Mouse (Mus musculus) megakaryocyte, adult 5-6 weeks (primary cell): ENCODE results near the gene Ccdc141. TPM values are rescaled to one million over a fixed set of nuclear protein-coding genes. Genes with fewer than 3 reads are reported as not detected.
A peak's percentile ranks its signal among the peaks of the same experiment; 100 is the strongest.

Experiments used
- ATAC-seq: 2 replicates; pipeline ENCODE4 v1.8.0; 2016; ENCODE audit warnings: mild to moderate bottlenecking, inconsistent platforms; ENCODE audit not compliant: poor library complexity, severe bottlenecking
- total RNA-seq, 2 experiments: library from RNA; stranded (forward) in 1 of 2; stranded (reverse) in 1 of 2; fragments of 153-499, 151-499 nt in 1 of 2; fragments of 221-1000, 200-1000 nt in 1 of 2; gene quantifications; 2 replicates each; pipeline versions ENCODE4 v1.2.3 to v1.2.4; 2015 to 2017

The Ccdc141 gene
- total RNA-seq, 2 experiments from 2014 or later = 0.07 TPM

GRCm38 (mm10) chr2:77175411-77175810 lies 5.0 kb upstream of the Ccdc141 start:
- no peak for ATAC-seq

DNA sequence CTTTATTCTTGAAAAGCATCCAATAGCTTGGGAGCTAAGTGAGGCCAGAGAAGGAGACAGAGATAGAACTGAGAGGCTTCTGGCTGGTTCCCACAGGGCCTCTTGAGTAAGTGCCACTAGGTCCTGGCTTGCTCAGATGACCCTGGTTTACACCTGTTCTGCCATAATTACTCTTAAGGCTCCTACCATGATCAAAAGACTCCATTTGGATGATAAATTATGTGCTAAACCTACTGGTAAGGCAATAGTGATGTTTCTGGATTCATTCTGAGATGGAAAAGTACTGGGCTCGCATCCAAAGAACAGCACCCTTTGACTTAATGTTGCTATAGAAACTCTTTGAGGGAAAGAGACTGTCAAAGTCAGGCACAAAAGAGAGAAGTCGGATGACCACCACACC lies 3.9 kb upstream of the Ccdc141 start:
- ATAC-seq = no peak

- no peak for ATAC-seq
Observed at GRCm38 (mm10) chr2:77173821-77174220, 3.4 kb upstream of the Ccdc141 start.

- no peak for ATAC-seq
Observed at GRCm38 (mm10) chr2:77173366-77173765, 2.9 kb upstream of the Ccdc141 start.

DNA sequence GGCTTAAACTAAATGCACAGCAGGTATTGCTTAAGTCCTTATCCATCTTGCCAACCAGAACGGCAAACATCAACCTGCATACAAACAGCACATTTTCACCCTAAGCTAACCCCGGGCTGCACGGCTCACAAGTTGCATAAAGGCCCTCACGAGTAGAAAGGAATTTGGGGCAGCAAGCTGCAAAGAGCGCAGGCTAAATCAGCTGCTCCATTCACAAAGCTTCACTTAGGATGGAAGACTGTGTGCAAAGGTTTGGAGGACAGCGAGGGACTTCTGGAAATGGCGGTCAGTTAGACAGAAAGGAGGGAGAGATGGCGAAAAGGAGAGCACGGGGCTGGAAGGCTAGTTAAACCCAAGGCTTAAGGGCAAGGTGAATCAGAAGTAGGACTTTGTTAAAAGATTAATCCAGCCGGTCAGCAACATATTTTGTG lies 1.8 kb upstream of the Ccdc141 start:
- ATAC-seq = no peak

DNA sequence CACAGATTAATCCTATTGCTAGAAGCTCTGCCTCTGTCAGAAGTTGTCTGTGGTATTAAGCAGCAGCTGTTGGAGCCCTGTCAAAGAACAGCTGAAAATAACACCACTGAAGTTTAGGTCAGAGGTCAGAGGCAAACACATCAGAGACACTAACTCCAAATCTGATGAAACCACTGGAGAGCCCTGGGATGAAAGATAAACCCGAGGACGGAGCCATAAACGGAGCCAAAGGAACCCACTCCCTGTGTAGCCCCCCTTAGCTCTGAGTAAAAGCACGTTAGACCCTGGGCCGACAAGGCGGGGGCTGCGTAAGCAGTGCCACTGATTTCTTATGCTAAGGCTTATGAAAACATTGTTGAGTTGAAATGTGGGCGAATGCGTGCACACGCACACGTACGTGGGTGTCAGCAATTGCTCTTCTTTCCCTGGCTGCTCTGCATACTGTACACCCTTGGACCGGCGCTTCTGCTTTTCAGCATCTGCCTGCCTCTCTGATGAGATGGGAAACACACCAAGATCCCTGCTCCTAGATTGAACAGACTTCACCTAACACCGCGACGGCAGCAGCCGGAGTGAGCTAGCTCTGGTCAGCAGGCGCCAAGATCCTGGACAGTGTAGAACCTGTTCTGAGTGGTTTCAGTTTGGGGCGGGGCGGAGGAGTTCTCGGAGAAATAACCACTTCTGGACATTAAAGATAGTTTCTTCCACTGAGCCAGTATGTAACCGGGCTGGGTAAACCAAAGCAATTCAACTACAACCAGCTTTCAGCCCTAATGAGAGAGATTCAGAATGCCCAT lies 1.2 kb upstream of the Ccdc141 start:
- ATAC-seq = no peak

- ATAC-seq = peak; percentile 76
Observed at GRCm38 (mm10) chr2:77169916-77170632, 362 bp downstream of the Ccdc141 start.

DNA sequence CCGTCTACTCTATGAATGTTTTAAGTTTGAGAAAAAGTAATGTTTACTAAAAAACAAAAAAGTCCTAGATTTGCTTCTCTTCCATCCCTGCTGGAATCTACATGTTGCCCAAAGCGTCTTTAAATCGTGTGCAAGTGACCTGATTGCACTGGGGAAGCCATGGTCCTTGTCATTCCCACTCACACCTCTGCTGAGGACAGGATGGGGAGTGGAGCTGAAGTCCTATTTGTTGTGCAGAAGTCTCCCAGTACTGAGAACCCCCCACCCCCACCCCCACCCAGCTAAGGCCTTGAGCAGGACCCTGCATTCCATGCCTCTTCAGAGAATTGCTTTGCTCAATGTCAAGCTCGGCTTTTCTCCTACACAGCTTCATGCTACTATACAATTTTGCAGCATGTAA lies 1.2 kb downstream of the Ccdc141 start:
- ATAC-seq = no peak

DNA sequence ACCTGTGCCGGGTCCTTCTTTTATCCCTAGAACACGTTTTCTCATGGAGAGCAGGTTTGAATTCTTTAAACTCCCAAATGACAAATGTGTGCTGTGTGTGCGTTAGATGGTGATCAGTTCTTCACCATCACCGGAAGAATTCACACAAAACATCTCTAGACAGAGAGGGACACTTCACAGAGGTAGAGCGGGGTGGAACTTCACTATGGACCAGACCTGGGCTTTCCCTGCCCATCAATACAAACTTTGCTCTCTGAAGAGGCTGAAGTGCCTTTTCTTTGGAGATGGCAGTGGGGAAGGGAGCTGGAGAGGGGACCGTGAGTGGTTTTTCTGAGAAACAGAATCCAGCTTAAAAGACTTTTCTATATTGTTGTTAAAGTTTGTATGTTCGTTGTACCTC lies 1.7 kb downstream of the Ccdc141 start:
- ATAC-seq = no peak

- no peak for ATAC-seq
Observed at GRCm38 (mm10) chr2:77168081-77168685, 2.3 kb downstream of the Ccdc141 start.

DNA sequence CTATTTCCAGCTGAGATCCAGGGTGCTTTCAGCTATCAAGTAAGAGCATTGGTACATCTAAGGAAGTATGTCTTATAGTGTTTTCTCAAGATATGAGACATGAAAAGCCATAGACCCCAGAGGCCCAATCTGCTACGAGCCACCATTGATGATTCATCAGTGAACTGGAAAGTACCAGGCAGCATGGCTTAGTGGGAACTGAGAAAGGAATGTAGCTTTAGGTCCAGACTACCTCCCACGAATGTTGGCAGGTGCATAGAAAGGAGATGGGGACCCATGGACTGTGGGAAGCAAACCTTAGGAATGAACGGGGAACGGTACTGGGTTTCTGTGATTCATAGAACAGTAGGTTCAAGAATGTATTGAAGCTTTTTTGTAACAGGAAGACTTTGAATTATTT lies 4.1 kb downstream of the Ccdc141 start:
- ATAC-seq = no peak

- ATAC-seq = no peak
Observed at GRCm38 (mm10) chr2:77164662-77165061, 5.8 kb downstream of the Ccdc141 start.

- ATAC-seq = no peak
Observed at GRCm38 (mm10) chr2:77163381-77163780, 7.1 kb downstream of the Ccdc141 start.

GRCm38 (mm10) chr2:77162135-77162534 lies 8.3 kb downstream of the Ccdc141 start:
- ATAC-seq = no peak

DNA sequence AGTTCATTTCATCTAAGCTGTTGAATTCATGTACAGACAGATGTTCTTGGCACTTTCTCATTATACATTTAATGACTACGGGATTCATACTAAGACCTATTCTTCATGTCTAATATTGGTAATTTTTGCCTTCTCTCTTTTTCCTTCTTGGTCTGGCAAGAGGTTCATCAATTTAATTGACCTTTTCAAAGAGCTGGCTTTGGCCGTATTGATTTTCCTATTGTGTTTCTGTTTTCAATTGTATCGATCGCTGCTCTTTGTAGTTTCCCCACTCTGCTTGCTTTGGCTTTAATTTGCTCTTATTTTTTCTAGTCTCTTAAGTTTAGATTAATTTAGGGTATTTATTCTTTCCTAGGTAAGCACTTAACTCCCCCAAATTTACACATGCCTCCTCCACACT lies 12.9 kb downstream of the Ccdc141 start:
- ATAC-seq = no peak

DNA sequence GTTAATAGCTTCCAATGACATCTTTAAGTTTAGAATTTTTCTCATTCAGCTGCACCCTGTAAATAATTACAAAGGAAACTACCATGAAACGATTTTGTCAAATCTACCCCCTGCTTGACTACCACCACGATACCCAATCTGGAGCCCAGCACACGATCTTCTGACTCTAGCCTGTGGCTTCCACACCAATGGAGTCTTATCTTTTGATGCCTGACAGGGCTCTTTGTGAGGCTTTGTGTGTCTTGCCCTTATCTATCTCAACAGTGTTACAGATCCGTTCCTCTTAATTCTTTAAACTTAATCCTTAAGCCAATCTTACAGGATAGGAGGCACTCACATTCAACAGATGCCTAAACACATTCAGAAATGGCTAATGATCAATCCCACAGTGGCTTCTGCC lies 16.4 kb downstream of the Ccdc141 start:
- no peak for ATAC-seq

DNA sequence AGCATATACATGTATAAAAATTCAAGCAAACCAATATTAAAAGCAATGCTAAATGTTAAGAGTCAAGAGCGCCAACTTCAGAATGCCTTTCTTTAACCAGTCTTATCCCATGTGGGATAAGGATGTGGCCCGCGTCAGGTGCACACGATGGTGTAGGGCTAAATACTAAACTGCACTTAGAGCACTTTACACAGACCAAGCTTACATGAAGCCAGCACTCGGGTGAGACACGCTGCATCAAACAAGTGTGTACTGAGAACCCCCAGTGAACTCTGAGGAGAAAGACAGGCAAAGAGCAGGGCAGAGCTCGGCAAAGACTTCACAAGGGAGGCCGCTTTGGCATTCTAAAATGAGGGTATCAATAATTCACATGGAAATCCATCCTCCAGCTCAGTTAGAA lies 19.2 kb downstream of the Ccdc141 start:
- no peak for ATAC-seq

GRCm38 (mm10) chr2:77149576-77149975 lies 20.9 kb downstream of the Ccdc141 start:
- no peak for ATAC-seq

DNA sequence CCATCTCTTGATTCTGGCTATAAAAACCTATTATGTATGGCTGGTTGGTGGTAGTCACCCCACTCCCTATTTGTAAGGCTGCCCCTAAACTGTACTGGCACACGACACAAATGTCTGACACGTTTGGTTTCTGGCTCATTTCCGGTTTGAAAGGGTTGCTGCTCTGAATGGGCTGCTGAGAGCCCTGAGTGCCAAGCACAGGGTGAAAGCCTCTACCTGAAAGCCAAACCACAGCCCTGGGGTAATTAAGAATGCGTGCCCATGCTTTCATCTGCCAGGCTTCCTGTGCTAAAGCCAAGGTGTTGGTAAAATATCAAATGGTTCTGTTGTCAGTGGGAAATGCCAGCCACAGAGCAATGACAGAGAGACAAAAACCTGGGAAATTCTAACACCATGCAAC lies 22.2 kb downstream of the Ccdc141 start:
- ATAC-seq = no peak

- no peak for ATAC-seq
Observed at GRCm38 (mm10) chr2:77146968-77147367, 23.5 kb downstream of the Ccdc141 start.

DNA sequence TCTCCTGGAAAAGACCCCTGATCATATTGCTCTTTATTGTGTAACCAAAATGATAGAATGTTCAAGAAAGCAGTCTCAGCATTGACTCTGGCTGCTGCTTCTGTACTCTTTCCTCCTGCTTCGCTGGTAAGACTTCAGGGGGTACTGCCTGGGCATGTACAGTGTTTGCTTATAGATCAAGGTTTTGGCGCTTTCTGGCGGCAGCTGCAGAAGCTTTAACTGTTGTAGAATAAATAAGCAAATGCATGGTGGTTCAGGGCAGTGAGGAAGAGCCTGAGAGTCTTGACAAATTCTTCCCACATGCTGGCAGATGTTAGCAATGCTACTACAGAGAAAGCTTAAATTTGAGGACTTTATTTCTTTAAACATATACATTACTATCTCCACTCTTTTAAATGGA lies 24.1 kb downstream of the Ccdc141 start:
- no peak for ATAC-seq

- ATAC-seq = no peak
Observed at GRCm38 (mm10) chr2:77143536-77143935, 26.9 kb downstream of the Ccdc141 start.
